Mouse (Mus musculus) c-Kit-positive CD71-positive TER-119-negative erythroid progenitor cells, embryonic 14.5 days (primary cell): ENCODE results near the gene Gsdme.

Experiments
- DNase-seq: peaks from one replicate; pipeline ENCODE4 v3.0.0-alpha.2; 2013; ENCODE audit warnings: low read depth

Gsdme gene

DNA sequence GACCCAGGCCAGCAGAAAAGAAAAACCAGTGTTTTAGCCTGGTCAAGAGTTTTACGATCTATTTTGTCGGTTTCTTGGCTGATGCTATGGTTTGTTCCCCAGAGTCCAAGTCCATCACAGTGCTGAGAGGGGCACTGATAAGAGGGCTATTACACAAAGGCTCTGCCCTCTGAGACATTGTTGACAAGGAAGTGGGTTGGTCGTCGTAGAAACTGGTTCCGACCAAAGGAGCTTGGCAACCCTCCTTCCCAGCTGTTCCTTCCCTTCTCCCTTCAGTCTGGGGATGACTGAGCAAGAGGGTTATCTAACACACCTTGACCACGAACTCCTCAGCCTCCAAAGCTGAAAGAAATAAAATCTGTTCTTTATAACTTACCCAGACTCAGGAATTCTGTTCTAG, at the start of gene Gsdme:
Gene Gsdme, minus strand, starts transcription at position 193 of the 400 bp plus-strand sequence.
- DNase-seq, result no peak

- DNase-seq, result peak; percentile 44
Measured at GRCm38 (mm10) chr6:50312647-50313046, 49.0 kb upstream of the Gsdme start.

GRCm38 (mm10) chr6:50309019-50309418, 45.4 kb upstream of the Gsdme start:
- DNase-seq, result no peak

GRCm38 (mm10) chr6:50306625-50307024, 43.0 kb upstream of the Gsdme start:
- DNase-seq, result no peak

GRCm38 (mm10) chr6:50304949-50305491, 41.4 kb upstream of the Gsdme start:
- DNase-seq, result peak; percentile 19

GRCm38 (mm10) chr6:50301121-50301520, 37.5 kb upstream of the Gsdme start:
- no peak for DNase-seq

- no peak for DNase-seq
Measured at GRCm38 (mm10) chr6:50300622-50301021, 37.0 kb upstream of the Gsdme start.

GRCm38 (mm10) chr6:50299071-50299470, 35.4 kb upstream of the Gsdme start:
- no peak for DNase-seq

DNA sequence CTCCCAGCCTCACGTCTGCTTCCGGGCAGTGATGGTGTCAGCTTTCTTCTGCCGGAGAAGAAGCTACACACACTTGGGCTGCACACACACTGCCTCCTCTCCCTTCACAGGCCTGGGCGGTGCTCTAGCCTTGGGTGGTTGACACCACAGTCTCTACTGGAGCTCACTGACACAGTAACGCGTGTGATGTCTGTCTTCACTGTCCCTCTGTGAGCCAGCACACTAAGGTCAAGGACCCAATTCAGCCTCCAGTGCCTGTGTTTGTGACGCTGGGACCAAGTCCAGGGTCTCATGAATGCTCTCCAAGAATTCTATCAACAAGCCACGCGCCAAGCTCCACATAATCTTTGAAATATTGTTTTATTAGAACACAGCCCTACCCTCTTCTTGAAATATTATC, 34.0 kb upstream of the Gsdme start:
- no peak for DNase-seq

- no peak for DNase-seq
Measured at GRCm38 (mm10) chr6:50295136-50295535, 31.5 kb upstream of the Gsdme start.

GRCm38 (mm10) chr6:50294128-50294527, 30.5 kb upstream of the Gsdme start:
- peak; percentile 73 for DNase-seq

GRCm38 (mm10) chr6:50291650-50292049, 28.0 kb upstream of the Gsdme start:
- DNase-seq, result no peak

GRCm38 (mm10) chr6:50286881-50287280, 23.2 kb upstream of the Gsdme start:
- DNase-seq, result no peak

DNA sequence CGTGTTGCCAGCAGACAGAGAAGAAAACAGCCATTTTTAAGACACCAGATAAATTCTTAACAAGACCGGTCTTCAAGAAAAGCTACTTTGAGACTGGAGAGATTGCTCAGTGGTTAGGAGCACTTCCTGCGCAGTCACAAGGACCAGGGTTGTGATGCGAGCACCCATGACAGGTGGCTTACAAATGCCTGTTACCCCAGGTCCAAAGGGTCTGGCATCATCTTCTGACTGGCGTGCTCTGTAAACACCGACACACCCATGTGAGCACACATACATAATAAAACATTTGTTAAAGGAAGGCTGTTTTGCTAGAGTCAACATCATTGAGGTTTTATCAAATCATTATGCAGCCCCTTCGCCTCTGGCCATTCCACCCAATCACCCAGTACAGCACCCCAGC, 16.0 kb upstream of the Gsdme start:
- DNase-seq, result no peak

- no peak for DNase-seq
Measured at GRCm38 (mm10) chr6:50273947-50274346, 10.3 kb upstream of the Gsdme start.

GRCm38 (mm10) chr6:50273416-50273815, 9.8 kb upstream of the Gsdme start:
- no peak for DNase-seq

- DNase-seq, result no peak
Measured at GRCm38 (mm10) chr6:50262310-50262709, 1.4 kb downstream of the Gsdme start.

DNA sequence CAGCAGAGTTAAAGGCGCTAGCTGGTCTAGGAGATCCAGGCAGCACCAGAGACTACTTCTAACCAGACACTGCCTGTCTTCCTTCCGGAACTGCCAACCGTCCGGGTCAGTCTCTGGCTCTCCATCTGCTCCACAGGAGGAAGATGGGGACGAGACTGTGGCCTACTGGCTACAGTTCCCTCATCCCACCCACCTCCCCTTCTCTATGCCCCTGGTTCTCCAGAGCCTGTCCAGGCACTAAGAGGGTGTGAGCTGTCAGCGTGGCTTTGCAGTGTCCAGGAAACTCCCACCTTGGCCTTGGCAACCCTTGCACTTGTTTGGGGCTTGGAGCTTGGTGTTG, 1.8 kb downstream of the Gsdme start:
- DNase-seq, result no peak

DNA sequence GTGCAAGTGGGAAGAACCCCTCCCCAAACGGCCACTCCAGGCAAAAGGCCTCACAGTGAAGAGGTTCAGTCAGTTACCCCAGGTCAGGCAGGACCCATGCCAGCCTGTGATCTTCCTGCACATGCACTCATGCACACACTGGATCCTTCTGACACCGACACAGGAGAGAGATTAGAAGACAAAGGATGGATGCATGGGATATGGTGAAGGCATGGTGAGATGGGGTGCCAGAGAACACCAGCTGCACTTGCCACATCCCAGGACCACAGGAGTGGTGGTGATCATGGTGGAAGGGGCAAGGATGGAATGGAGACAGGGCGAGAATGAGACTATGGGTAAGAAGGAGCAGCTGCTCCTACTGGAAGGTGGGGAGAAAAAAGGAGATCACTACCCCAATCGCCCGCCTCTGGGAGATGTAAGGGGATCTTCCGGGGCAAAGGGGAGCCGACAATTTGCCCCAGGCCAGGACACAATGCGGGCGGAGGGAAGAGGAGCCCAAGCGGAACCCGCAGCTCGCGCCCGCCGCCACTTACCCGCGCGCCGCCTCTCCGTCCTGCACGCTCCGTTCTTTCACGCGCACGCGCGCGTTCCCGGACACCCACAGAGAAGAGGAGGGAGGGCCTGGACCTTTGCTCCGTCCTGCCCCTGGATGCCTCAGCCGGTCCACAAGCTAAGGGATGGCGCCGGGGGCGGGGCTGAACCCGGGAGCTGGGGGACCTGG, 2.3 kb downstream of the Gsdme start:
- no peak for DNase-seq

- no peak for DNase-seq
Measured at GRCm38 (mm10) chr6:50255356-50255755, 8.3 kb downstream of the Gsdme start.

- no peak for DNase-seq
Measured at GRCm38 (mm10) chr6:50254723-50255184, 8.9 kb downstream of the Gsdme start.

DNA sequence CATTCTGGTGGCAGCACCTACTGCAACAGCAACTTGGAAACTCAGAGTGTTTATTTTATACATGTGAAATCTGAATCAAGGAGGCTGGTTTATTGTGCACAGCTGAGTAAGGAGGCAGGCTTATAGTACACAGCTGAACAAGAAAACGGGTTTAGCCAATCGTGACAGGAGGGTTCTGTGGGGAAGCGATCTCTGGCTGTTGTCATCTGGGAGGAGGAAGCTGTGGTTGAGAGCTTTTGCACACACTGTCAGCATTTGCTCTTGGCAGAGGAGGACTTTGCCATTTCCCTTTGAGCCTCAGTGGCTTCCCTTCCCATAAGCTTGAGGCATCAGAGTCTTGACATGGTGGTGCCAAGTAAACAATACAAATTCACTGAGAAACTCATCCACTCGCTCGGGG, 11.0 kb downstream of the Gsdme start:
- no peak for DNase-seq

- DNase-seq, result no peak
Measured at GRCm38 (mm10) chr6:50247791-50248190, 15.9 kb downstream of the Gsdme start.

DNA sequence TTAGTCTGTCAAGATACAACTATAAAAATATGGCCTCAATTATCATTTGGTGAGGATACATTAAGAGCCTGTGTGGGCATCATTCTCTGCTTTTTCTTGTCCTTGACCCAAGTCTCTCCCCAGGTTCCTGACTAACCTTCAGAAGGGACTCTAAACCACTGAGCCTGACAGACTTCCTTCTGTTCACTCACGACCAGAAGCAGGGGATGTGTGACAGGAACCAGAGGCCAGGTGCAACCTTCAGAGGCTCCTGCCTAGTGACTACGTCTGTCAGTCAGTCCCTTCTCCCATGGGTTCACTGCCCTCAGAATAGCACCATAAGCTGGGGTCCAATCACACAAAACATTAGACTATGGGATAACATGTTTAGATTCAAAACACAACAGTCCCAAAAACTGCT, 16.3 kb downstream of the Gsdme start:
- no peak for DNase-seq
